Mouse (Mus musculus) intestine, embryonic 14.5 days (tissue): ENCODE measurements around the gene Cd300e. TPM values are rescaled to one million over a fixed set of nuclear protein-coding genes. Genes with fewer than 3 reads are reported as not detected.
A peak's percentile ranks its signal among the peaks of the same experiment; 100 is the strongest.

Source experiments
- ATAC-seq: fragments of 200-750 bp; cut with Nextera tagmentation; replicated peaks from 2 replicates; pipeline ENCODE4 v1.8.0; 2017; ENCODE audit warnings: low read depth, moderate number of reproducible peaks, moderate TSS enrichment, moderate library complexity; ENCODE audit not compliant: low FRiP score, low TSS enrichment
- DNase-seq: peaks from one replicate; pipeline ENCODE4 v3.0.0-alpha.2; 2018; ENCODE audit warnings: low spot score
- H3K27ac ChIP-seq: fragments of 300-500 bp; sonication (generic); 2 replicates; pipeline ENCODE4 v1.5.1; 2014; ENCODE audit warnings: low read depth, mild to moderate bottlenecking, control low read depth
- H3K27me3 ChIP-seq: fragments of 300-500 bp; sonication (generic); replicated peaks from 2 replicates; pipeline ENCODE4 v1.6.1; 2014; ENCODE audit warnings: low read length, control low read depth; ENCODE audit not compliant: control insufficient read depth, insufficient read depth
- H3K36me3 ChIP-seq: fragments of 300-500 bp; sonication (generic); 2 replicates; pipeline ENCODE4 v1.6.1; 2014; ENCODE audit warnings: low read length, control low read depth; ENCODE audit not compliant: control insufficient read depth, insufficient read depth
- H3K4me1 ChIP-seq: fragments of 300-500 bp; sonication (generic); replicated peaks from 2 replicates; pipeline ENCODE4 v1.6.1; 2014; ENCODE audit warnings: low read length, control low read depth, mixed read lengths; ENCODE audit not compliant: control insufficient read depth, insufficient read depth
- H3K4me2 ChIP-seq: fragments of 300-500 bp; sonication (generic); 2 replicates; pipeline ENCODE4 v1.6.1; 2014; ENCODE audit warnings: low read length
- H3K4me3 ChIP-seq: fragments of 300-500 bp; sonication (generic); 2 replicates; pipeline ENCODE4 v1.5.1; 2014; ENCODE audit warnings: low read depth, low read length, control low read depth, mixed read lengths
- H3K9ac ChIP-seq: fragments of 300-500 bp; sonication (generic); 2 replicates; pipeline ENCODE4 v1.6.1; 2014; ENCODE audit warnings: mild to moderate bottlenecking, low read length
- H3K9me3 ChIP-seq: fragments of 300-500 bp; sonication (generic); 2 replicates; pipeline ENCODE4 v1.6.1; 2016; ENCODE audit warnings: low read length, control low read depth; ENCODE audit not compliant: control insufficient read depth
- WGBS: fragments of 180-500 bp; shearing (Covaris S2); extraction: QIAGEN DNeasy Blood & Tissue Kit; methylation state at CpG from one replicate; pipeline ENCODE4 v1.1.7; 2014; 5-methylcytosine and 5-hydroxymethylcytosine counted together
- polyA plus RNA-seq: library from polyadenylated mRNA; unstranded; fragments of >200 nt; fragmentation: Nextera tagmentation; extraction: Ambion mirVana; gene quantifications from 2 replicates; pipeline ENCODE4 v1.2.1, GENCODE M21; 2014

The Cd300e gene
- polyA plus RNA-seq, 1 experiment from 2014 or later = 0.19 TPM

DNA sequence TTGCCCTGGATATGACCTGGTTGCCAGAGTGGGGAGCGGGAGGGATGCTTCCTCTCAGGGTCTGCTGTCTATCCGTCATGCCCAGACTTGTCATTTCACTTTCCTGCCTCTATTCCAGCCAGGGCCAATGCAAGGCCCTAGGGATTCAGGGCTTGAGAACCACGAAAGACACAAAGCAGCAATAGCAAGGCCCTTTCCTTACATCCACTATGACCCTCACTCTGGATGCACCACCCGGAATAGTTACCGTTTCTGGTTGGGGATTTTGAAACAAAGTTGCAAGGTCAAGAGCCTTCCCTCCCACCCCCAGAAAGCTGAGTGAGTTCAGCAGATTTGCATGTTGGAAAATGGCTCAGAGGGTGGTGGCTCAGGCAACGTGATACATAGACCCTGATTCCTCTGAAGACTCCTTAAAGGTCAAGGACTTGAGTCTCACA, 39.7 kb upstream of the Cd300e start:
- Histone ChIP-seq H3K4me3 (no peak overlapping the region), H3K4me1 (no peaks in the 10 kb centered on the region; the same call in 1 of the 2 replicates), H3K27ac (no peak overlapping the region), H3K9ac (no peak overlapping the region), H3K4me2 (no peak overlapping the region), H3K36me3 (no peaks in the 10 kb centered on the region), H3K27me3 (no peaks in the 10 kb centered on the region), H3K9me3 (no peaks in the 10 kb centered on the region)
- ATAC-seq (no peak), DNase-seq (no peak)
- WGBS = 40% methylated on average over 6 of the region's 6 CpGs

DNA sequence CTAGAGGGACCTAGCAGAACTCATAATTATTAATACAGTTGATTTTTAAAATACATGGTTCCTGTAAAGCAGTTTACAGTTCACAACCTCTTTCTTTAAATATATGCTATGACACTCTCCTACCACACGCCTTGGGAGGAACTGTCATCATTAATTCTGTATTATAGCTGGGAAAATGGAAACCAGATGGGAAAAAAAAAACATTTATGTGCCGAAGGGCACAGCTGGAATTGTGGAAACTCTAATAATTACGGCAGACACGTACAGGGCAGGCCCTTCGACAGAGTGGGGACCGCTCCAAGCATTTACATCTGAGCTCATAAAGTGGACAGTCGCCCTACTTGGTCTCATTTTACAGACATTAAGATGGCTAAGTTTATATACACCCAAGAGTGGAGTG, 38.8 kb upstream of the Cd300e start:
- no peak overlapping the region for H3K27ac ChIP-seq
- DNase-seq = no peak
- H3K4me2 ChIP-seq = no peak overlapping the region
- no peak overlapping the region for H3K9ac ChIP-seq
- no peak for ATAC-seq
- no peaks in the 10 kb centered on the region for H3K9me3 ChIP-seq
- WGBS = 31% methylated on average over 7 of the region's 7 CpGs
- no peaks in the 10 kb centered on the region for H3K36me3 ChIP-seq
- H3K4me3 ChIP-seq = no peak overlapping the region
- no peaks in the 10 kb centered on the region for H3K27me3 ChIP-seq
- H3K4me1 ChIP-seq = no peaks in the 10 kb centered on the region; the same call in 1 of the 2 replicates

DNA sequence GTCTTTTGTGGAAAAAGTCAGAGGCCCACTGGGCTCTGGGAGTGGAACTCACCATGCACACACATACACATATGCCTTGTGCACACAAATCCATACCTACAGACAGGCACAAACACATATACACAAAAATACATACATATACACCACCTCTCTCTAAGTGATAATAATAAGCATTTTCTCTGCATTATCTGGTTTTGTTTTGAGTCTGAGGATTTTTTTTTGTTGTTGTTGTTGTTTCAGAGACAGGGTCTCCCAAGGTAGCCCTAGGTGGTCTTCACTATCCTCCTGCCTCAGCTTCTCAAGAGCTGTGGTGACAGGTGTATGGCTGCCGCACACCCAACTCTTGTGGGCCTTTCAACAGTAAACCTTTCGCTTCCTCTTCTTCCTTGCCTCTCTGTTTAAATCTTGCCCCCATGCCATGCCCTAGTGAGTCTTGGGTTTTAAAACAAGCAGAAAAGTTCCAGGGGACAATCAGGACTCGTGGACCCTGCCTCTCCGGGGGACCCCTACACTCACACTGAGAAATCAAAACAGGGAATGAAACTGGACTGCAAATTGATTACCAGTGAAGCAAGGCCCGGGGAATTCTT, 38.1 kb upstream of the Cd300e start:
- H3K9me3 ChIP-seq = no peaks in the 10 kb centered on the region
- no peak overlapping the region for H3K27ac ChIP-seq
- H3K4me3 ChIP-seq = no peak overlapping the region
- H3K4me2 ChIP-seq = no peak overlapping the region
- no peaks in the 10 kb centered on the region; the same call in 1 of the 2 replicates for H3K4me1 ChIP-seq
- ATAC-seq (no peak), DNase-seq (no peak)
- H3K36me3 ChIP-seq = no peaks in the 10 kb centered on the region
- H3K27me3 ChIP-seq = no peaks in the 10 kb centered on the region
- WGBS = 76% methylated on average over 5 of the region's 5 CpGs
- no peak overlapping the region for H3K9ac ChIP-seq

DNA sequence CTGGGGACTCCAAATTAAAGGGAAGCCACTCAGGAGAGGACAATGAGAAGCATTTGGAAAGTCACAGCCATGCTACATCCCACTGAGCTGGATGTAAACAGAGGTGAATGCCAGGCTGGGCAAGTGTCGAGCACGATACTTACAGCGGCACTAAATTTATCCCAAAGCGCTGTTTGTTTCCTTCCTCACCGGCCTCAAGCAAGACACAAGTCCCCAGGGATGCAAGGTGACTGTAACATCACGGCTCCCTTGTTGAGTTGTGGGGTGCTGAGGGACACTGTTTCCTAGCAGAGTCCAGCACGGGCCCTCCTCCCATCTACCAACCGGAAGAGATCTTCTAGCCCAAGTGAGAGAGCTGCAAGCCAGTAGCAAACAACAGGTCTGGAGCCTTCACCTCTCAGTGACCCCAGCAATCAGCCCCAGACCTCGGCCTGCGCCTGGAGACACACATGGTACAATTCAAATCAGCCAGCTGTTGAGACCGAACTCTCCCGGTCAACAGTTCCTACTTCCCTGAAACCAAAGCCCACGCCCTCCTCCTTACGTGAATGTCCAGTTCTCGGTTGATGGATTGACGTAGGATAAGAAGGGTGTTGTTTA, 37.4 kb upstream of the Cd300e start:
- no peaks in the 10 kb centered on the region; the same call in 1 of the 2 replicates for H3K4me1 ChIP-seq
- 0 out of 2 replicates have a peak overlapping the region, but pooled peaks have one; percentile 8 for H3K4me2 ChIP-seq
- no peaks in the 10 kb centered on the region for H3K9me3 ChIP-seq
- no peaks in the 10 kb centered on the region for H3K36me3 ChIP-seq
- ATAC-seq (no peak), DNase-seq (no peak)
- no peaks in the 10 kb centered on the region for H3K27me3 ChIP-seq
- peak overlapping the region; percentile 62; the same call in 1 of the 2 replicates for H3K27ac ChIP-seq
- 20% methylated on average over 16 of the region's 16 CpGs for WGBS
- no peak overlapping the region for H3K4me3 ChIP-seq
- no peak overlapping the region for H3K9ac ChIP-seq

DNA sequence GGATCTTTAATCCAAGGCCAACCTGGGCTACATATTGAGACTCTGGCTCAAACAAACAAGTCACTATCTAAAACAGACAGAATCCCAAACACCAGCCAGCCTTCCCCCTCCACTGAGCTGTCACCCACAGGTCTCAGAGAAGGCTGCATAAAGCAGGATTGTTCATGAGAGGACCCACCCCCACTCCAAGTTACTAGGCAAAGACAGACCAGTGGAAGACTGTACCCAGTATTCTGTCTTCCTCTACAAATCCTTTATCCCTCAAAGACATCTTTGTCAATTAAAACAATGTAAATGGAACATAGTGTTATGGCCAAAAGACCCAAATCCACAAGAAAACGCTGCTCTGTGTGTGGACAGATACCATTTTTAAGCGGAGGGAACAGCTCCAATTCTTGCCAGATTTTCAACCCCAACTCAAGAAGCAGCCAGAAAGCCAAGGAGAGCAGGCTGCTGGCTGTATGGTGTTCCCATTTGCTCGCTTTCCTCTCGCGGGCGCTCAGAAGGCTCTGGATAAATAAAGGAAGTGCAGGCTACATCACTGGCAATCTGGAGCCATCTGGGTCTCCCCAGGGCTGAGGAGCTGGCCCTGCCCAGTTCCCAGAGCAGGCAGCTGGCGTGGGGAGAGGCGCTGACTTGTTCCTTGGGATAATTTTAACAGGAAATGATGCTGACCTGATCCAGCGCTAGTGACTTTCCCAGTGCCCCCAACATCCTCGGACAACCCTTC, 36.4 kb upstream of the Cd300e start:
- 0 out of 2 replicates have a peak, but pooled peaks cover 1% of the 10 kb centered on the region for H3K9me3 ChIP-seq
- H3K4me1 ChIP-seq = no peaks in the 10 kb centered on the region; the same call in 1 of the 2 replicates
- peak overlapping the region; percentile 2; the same call in 1 of the 2 replicates for H3K27ac ChIP-seq
- H3K36me3 ChIP-seq = no peaks in the 10 kb centered on the region
- no peak overlapping the region for H3K4me3 ChIP-seq
- no peaks in the 10 kb centered on the region for H3K27me3 ChIP-seq
- H3K9ac ChIP-seq = no peak overlapping the region
- WGBS = 37% methylated on average over 10 of the region's 10 CpGs
- ATAC-seq (peak; percentile 51; the same call in 1 of the 2 replicates), DNase-seq (no peak)
- no peak overlapping the region for H3K4me2 ChIP-seq

DNA sequence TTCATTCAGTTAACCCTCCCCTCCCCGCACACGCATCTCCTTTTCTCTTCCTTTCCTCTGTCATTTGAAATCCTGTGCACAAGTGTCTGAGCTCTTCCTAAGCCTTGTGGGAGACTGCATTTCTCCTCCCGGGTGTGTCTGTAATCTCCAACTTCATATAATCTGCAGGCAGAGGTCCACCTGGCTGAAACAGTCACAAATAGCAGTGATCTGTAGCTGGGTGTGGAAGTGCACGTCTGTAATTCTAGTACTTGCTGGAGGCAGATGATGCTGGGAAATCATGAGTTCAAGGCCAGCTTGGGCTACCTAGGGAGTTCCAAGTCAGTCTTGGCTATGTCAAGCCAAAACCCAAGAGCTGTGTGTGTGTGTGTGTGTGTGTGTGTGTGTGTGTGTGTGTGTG, 30.2 kb upstream of the Cd300e start:
- no peak for DNase-seq
- H3K4me2 ChIP-seq = peak overlapping the region; percentile 32
- no peak overlapping the region for H3K27ac ChIP-seq
- H3K27me3 ChIP-seq = peaks cover 20% of the 10 kb centered on the region
- 17% methylated on average over 4 of the region's 4 CpGs for WGBS
- 0 out of 2 replicates have a peak, but pooled peaks cover 4% of the 10 kb centered on the region for H3K4me1 ChIP-seq
- no peaks in the 10 kb centered on the region for H3K36me3 ChIP-seq
- H3K9ac ChIP-seq = no peak overlapping the region
- no peak for ATAC-seq
- H3K9me3 ChIP-seq = 0 out of 2 replicates have a peak, but pooled peaks cover 3% of the 10 kb centered on the region
- H3K4me3 ChIP-seq = no peak overlapping the region; the same call in 1 of the 2 replicates

DNA sequence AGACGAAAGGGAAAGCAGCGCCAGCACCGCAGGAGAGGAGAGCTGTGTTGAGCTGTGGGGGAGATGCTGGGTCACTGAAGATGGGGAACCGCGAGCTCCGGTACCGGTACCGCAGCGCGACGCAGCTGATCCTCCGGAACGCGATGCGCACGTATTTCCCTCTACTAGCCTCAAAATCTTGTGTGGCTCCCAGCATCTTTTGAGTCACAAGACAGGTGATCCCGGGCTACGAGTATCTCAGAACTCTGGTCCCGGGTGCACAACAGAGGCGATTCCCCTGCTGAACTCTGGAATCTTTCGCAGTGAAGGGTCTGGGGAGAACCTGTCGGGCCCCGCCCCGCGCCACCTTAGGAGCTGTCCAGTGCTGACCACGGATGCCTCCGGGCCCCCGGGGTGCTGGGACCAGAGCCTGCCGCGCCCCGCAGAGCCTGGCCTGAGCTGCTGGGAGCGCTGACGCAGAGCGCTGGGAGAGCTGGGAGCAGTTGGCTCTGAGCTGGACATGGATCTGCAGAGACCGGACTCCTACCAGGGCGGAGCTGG, 29.5 kb upstream of the Cd300e start, which contains the start of gene Rab37:
Rab37 (plus strand) TSS at position 70 of the 540 bp plus-strand sequence.
- ATAC-seq = no peak
- Histone ChIP-seq H3K27ac (no peak within 1 kb of the TSS), H3K9me3 (0 out of 2 replicates have a peak, but pooled peaks cover 3% of the 10 kb centered on the region), H3K4me2 (peak within 1 kb of the TSS; percentile 32), H3K4me3 (no peak within 1 kb of the TSS; the same call in 1 of the 2 replicates), H3K27me3 (peaks cover 20% of the 10 kb centered on the region), H3K4me1 (0 out of 2 replicates have a peak, but pooled peaks cover 4% of the 10 kb centered on the region), H3K9ac (no peak within 1 kb of the TSS), H3K36me3 (no peaks in the 10 kb centered on the region)
- 2% methylated on average over 36 of the region's 36 CpGs for WGBS
- peak; percentile 82 for DNase-seq

DNA sequence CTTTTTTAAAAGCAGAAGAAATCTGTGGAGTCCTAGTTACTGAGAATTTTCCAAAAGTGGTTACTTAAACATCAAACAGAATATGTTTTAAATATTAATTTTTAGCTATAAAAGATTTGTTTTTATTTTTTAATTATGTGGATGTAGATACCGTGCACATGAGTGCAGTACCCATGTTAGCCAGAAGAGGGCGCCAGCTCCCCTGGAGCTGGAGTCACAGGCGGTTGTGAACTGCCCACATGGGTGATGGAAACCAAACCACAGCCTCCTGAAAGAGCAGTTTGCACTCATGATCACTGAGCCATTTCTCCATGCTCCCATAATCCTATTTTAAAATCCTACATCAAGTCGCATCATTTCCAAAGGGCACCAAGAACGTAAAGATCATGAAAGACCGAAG, 27.9 kb upstream of the Cd300e start:
- Histone ChIP-seq H3K9me3 (0 out of 2 replicates have a peak, but pooled peaks cover 3% of the 10 kb centered on the region), H3K36me3 (no peaks in the 10 kb centered on the region), H3K27ac (no peak overlapping the region), H3K27me3 (peaks cover 24% of the 10 kb centered on the region), H3K4me1 (0 out of 2 replicates have a peak, but pooled peaks cover 4% of the 10 kb centered on the region), H3K4me3 (no peak overlapping the region), H3K9ac (no peak overlapping the region), H3K4me2 (no peak overlapping the region)
- no peak for DNase-seq
- no peak for ATAC-seq
- WGBS = 67% methylated on average over 6 of the region's 6 CpGs
